Mouse (Mus musculus) limb, embryonic 13.5 days (tissue): ENCODE data around the gene Ift81. TPM values are rescaled to one million over a fixed set of nuclear protein-coding genes. Genes with fewer than 3 reads are reported as not detected.
"Not testable (repeated sequence)": the region's sequence is repeated elsewhere in the genome, so short reads cannot be mapped to it uniquely, and the experiment has no call there.

Source experiments
- ATAC-seq: fragments of 200-750 bp; cut with Nextera tagmentation; 2 replicates; pipeline ENCODE4 v1.8.0; 2017; ENCODE audit warnings: low read depth, moderate number of reproducible peaks, moderate TSS enrichment; ENCODE audit not compliant: low FRiP score
- H3K27ac ChIP-seq: fragments of 300-500 bp; sonication (generic); 2 replicates; pipeline ENCODE4 v1.5.1; 2015; ENCODE audit warnings: inconsistent platforms, mild to moderate bottlenecking, moderate library complexity
- H3K27me3 ChIP-seq: fragments of 300-500 bp; sonication (generic); 2 replicates; pipeline ENCODE4 v1.6.1; 2015; ENCODE audit warnings: mild to moderate bottlenecking, inconsistent platforms
- H3K36me3 ChIP-seq: fragments of 300-500 bp; sonication (generic); 2 replicates; pipeline ENCODE4 v1.6.1; 2015; ENCODE audit warnings: inconsistent platforms, mild to moderate bottlenecking, moderate library complexity
- H3K4me1 ChIP-seq: fragments of 300-500 bp; sonication (generic); 2 replicates; pipeline ENCODE4 v1.6.1; 2015; ENCODE audit warnings: inconsistent platforms
- H3K4me2 ChIP-seq: fragments of 300-500 bp; sonication (generic); replicated peaks from 2 replicates; pipeline ENCODE4 v1.6.1; 2015; ENCODE audit warnings: inconsistent platforms, mild to moderate bottlenecking, moderate library complexity
- H3K4me3 ChIP-seq: fragments of 300-500 bp; sonication (generic); 2 replicates; pipeline ENCODE4 v1.5.1; 2015; ENCODE audit warnings: moderate library complexity, mild to moderate bottlenecking, inconsistent platforms
- H3K9ac ChIP-seq: fragments of 300-500 bp; sonication (generic); 2 replicates; pipeline ENCODE4 v1.6.1; 2015; ENCODE audit warnings: mild to moderate bottlenecking, inconsistent platforms
- H3K9me3 ChIP-seq: fragments of 300-500 bp; sonication (generic); 2 replicates; pipeline ENCODE4 v1.6.1; 2016; ENCODE audit warnings: inconsistent platforms
- WGBS: fragments of 180-500 bp; shearing (Covaris S2); methylation state at CpG from one replicate; pipeline ENCODE4 v1.1.7; 2015; 5-methylcytosine and 5-hydroxymethylcytosine counted together
- polyA plus RNA-seq: library from polyadenylated mRNA; unstranded; fragments of >200 nt; fragmentation: Nextera tagmentation; extraction: Ambion mirVana; gene quantifications from 2 replicates; pipeline ENCODE4 v1.2.1, GENCODE M21; 2015

Gene Ift81
- polyA plus RNA-seq, result 48.7 and 50.7 TPM in 2 replicates

DNA sequence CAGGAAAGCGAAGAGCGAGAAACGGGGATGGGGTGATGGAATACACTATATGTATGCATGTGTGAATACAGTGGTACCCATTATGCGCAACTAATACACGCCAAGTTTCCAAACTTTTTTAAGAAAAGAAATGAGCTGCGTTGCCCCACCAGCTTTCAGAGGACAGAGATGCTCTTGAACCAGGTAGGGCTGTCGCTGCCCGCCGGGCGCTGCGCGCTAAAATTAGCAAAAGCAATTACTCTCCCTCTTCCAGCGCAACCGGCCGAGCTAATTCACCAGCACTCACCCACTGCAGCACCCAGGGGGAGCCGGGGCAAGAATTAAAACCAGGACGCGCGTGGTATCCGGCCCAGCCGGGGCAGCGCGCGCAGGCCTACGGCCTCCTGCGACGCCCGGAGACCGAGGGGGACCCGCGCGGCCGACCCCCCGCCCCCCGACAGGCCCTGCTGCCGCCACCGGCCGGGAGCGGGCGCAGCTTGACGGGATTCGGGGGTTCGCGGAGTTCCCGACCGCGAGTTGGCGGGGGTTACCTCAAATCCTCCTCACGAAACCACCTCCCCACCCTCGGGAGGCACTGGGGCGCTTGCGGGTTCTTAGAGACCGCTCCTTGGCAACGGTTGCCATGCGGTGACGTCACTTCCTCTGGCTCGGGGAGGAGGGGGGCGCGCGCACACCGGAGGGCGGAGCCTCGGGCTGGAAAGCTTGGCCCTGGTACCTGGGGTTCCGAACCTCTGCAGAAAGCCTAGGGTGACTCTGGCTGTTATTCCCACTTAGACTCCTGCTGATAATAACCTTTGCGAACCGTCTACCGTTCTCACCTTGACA lies at the start of gene Ift81:
Gene Ift81 (minus strand): TSS at position 611 of the 825 bp plus-strand sequence.
- ATAC-seq, result peak; percentile 93
- Histone ChIP-seq H3K27me3 (no peaks in the 10 kb centered on the region), H3K27ac (peak within 1 kb of the TSS; percentile 82), H3K4me1 (peaks cover 18% of the 10 kb centered on the region), H3K36me3 (peaks cover 9% of the 10 kb centered on the region; the same call in 1 of the 2 replicates), H3K4me2 (peak within 1 kb of the TSS; percentile 66), H3K9ac (peak within 1 kb of the TSS; percentile 80), H3K4me3 (peak within 1 kb of the TSS; percentile 64), H3K9me3 (no peaks in the 10 kb centered on the region)
- WGBS, result 2% methylated on average over 67 of the region's 67 CpGs

DNA sequence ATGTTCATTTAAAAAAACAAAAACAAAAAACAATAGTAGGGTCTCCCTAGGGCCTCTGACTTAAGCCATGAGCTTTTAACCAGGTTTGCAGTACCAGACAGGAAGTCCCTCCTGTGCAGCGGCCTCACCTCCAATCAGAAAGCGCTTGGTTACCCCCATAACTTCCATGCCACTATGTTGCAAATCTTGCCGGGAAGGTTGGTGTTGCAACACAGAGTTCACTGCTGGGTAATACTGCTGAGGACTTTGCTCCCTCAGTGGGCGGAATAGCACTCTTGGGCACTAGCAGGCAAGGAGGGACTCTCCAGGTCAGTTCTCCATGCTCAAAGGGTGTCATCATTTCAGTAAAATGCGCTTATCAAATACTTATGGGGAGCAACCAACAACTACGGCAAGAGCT lies 48.2 kb upstream of the Ift81 start:
- Histone ChIP-seq H3K9me3 (no peaks in the 10 kb centered on the region), H3K4me3 (no peak overlapping the region), H3K4me2 (no peak overlapping the region), H3K4me1 (no peaks in the 10 kb centered on the region), H3K27ac (no peak overlapping the region), H3K9ac (no peak overlapping the region), H3K36me3 (no peaks in the 10 kb centered on the region), H3K27me3 (no peaks in the 10 kb centered on the region)
- WGBS, result 91% methylated on average over 6 of the region's 6 CpGs
- ATAC-seq, result no peak

DNA sequence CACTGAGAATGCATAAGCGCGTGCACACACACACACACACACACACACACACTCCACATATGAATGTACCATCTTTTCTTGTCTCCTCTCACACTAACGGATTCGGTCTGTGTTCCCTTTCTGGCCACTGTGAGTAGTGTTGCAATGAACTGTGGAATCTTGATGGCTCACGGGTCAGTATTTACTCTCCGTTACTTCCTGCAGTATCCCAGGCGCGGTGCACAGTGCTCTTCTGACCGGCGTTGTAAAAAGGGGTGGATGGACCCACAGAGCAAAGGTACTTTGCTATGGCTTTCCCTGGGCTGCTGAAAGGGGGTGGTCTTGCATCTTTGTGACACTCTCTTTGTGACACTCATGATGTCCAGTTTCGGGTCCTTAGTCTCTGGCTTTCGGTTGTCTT lies 42.5 kb upstream of the Ift81 start:
- 82% methylated on average over 12 of the region's 12 CpGs for WGBS
- Histone ChIP-seq H3K4me2 (no peak overlapping the region), H3K27me3 (no peaks in the 10 kb centered on the region), H3K9ac (no peak overlapping the region), H3K36me3 (no peaks in the 10 kb centered on the region), H3K4me3 (no peak overlapping the region), H3K27ac (no peak overlapping the region), H3K4me1 (peaks cover 25% of the 10 kb centered on the region), H3K9me3 (no peaks in the 10 kb centered on the region)
- ATAC-seq, result no peak

DNA sequence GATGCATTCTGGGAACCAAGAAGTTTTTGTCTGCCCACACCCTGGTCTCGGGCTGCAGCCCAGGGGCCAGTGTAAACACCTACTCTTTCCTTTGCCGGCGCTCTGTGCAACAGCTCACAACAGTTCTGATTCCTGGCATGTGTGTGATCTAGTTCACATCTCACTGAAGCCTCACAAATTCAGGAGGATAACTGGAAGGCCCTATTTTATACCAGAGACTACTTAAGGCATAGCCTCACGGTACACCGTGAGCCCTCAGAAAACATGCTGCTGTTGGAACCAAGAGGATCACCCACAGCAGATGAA lies 39.9 kb upstream of the Ift81 start:
- Histone ChIP-seq H3K9me3 (no peaks in the 10 kb centered on the region), H3K27me3 (no peaks in the 10 kb centered on the region), H3K4me3 (no peak overlapping the region), H3K9ac (peak overlapping the region; percentile 56; the same call in 1 of the 2 replicates), H3K36me3 (no peaks in the 10 kb centered on the region), H3K27ac (peak overlapping the region; percentile 73), H3K4me2 (peak overlapping the region; percentile 23), H3K4me1 (peaks cover 25% of the 10 kb centered on the region)
- ATAC-seq, result peak; percentile 66; the same call in 1 of the 2 replicates
- WGBS, result 48% methylated on average over 5 of the region's 5 CpGs

DNA sequence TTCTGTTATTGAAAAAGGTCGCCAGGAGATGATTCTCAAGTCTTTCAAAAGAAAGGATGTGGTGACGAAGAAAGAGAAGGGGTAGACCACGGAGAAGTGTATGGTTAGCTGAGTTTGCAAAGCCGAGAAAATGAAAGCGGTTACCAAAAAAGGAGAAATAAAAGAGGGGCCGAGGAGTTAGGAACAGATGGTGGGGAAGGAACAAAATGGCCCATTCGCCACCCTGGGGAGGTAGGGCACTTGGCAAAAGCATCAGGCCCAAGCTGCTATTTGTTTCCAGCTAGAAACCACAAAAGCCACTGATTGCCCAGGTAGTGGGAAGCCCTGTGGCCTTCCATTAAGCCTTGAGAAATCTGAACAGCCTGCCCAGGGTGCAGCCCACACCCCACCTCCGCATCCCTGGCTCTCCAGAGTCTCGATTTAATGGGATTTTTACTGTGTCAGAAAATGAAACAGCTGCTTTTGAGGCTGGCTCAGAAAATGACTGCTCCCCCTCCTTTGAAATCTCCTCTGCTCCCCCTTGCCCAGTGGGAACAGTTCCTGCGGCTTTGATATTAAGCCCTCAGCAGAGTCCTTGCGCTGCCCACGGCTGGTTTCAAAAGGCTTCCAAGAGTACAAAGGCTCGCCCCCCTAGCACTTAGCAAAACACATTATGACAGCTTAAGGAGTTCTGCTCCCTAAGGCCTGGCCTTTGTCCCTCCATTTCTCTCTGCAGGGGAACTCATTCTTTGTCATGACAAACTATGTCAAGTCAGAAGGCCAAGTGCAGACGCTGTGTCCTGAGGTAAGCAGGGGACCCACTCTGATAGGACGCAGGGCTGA lies 39.3 kb upstream of the Ift81 start:
- ATAC-seq, result peak; percentile 72
- H3K27ac ChIP-seq, result peak overlapping the region; percentile 73
- 24% methylated on average over 15 of the region's 15 CpGs for WGBS
- no peaks in the 10 kb centered on the region for H3K27me3 ChIP-seq
- peaks cover 25% of the 10 kb centered on the region for H3K4me1 ChIP-seq
- no peaks in the 10 kb centered on the region for H3K36me3 ChIP-seq
- H3K9me3 ChIP-seq, result no peaks in the 10 kb centered on the region
- H3K4me2 ChIP-seq, result peak overlapping the region; percentile 23
- no peak overlapping the region for H3K4me3 ChIP-seq
- H3K9ac ChIP-seq, result peak overlapping the region; percentile 56; the same call in 1 of the 2 replicates

DNA sequence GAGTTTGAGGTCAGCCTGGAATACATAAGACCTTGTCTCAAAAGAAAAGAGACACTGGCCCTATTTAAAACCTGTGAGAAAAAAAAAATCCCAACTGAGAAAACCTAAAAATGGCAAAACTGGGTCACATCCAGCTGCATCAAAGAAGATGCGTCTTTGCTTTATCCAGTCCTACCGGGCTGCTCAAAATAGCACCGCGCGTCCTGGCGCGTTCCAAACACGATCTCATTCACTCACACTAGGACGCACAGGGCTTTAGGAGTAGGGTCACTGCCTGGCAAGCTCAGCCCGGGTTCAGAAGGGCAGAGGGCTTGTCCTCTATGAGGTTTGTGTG lies 38.8 kb upstream of the Ift81 start:
- 68% methylated on average over 10 of the region's 10 CpGs for WGBS
- Histone ChIP-seq H3K4me2 (peak overlapping the region; percentile 23), H3K4me3 (no peak overlapping the region), H3K27ac (peak overlapping the region; percentile 73; the same call in 1 of the 2 replicates), H3K4me1 (peaks cover 25% of the 10 kb centered on the region), H3K9ac (no peak overlapping the region), H3K27me3 (no peaks in the 10 kb centered on the region), H3K9me3 (no peaks in the 10 kb centered on the region), H3K36me3 (no peaks in the 10 kb centered on the region)
- no peak for ATAC-seq

DNA sequence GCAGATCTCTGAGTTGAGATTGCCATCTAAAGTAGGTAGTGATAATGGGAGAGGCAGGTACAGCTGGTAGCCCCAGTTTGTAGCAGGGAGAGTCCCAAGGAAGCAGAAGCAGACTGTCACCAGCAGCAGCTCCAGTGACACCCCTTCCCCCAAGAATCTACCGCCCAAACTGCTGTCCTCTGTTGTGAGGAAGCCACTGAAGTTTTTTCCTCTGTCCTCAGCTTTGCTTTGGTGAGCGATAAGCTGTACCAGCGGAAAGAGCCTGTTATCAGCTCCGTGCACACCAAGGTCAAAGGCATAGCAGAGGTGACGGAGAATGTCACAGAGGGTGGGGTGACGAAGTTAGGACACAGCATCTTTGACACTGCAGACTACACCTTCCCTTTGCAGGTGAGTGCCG lies 38.2 kb upstream of the Ift81 start:
- Histone ChIP-seq H3K4me3 (no peak overlapping the region), H3K36me3 (no peaks in the 10 kb centered on the region), H3K27me3 (no peaks in the 10 kb centered on the region), H3K9ac (no peak overlapping the region), H3K27ac (0 out of 2 replicates have a peak overlapping the region, but pooled peaks have one; percentile 73), H3K4me1 (peaks cover 25% of the 10 kb centered on the region), H3K9me3 (no peaks in the 10 kb centered on the region), H3K4me2 (no peak overlapping the region)
- WGBS, result 82% methylated on average over 7 of the region's 7 CpGs
- no peak for ATAC-seq

DNA sequence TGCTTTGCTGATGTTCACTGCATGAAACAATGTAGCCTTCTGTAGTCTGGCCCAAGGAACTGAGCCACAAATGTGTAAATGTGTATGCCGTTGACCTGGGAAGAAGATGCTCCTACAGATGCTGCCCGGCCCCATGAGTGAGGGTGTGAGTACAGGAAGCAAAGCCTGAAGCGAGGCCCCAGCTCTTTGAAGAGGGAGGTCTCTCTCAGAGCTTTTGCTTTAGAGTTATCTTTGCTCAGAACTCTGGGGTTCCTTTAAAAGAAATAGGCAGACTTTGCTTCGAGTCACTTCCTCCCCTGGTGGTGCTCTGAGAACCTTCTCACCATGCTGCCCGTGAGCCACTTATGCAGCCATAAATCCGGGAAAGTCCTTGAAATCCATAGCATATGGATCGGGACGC lies 35.8 kb upstream of the Ift81 start:
- Histone ChIP-seq H3K9me3 (no peaks in the 10 kb centered on the region), H3K4me3 (no peak overlapping the region), H3K4me2 (no peak overlapping the region), H3K27me3 (no peaks in the 10 kb centered on the region), H3K27ac (no peak overlapping the region), H3K36me3 (no peaks in the 10 kb centered on the region), H3K4me1 (peaks cover 25% of the 10 kb centered on the region), H3K9ac (no peak overlapping the region)
- no peak for ATAC-seq
- WGBS, result 76% methylated on average over 8 of the region's 8 CpGs

DNA sequence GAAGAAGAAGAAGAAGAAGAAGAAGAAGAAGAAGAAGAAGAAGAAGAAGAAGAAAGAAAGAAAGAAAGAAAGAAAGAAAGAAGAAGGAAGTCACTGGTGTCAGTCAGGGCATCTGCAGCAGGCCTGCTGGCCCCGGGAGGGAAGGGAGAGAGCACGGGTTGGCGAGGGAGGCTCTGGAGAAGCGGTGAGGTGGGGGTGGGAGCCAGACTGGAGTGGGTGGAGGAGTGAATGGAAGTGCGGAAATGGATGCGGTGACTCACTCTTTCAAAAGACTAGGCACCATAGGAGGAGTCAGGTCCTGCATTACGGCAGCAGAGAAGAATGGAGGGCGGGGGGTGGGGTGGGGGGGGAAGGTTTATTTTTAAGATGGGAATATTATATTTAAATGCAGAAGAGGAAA lies 34.9 kb upstream of the Ift81 start:
- H3K36me3 ChIP-seq, result no peaks in the 10 kb centered on the region
- H3K27ac ChIP-seq, result no peak overlapping the region
- WGBS, result 78% methylated on average over 8 of the region's 8 CpGs
- H3K27me3 ChIP-seq, result no peaks in the 10 kb centered on the region
- no peak overlapping the region for H3K4me3 ChIP-seq
- H3K9ac ChIP-seq, result no peak overlapping the region
- no peak for ATAC-seq
- no peak overlapping the region for H3K4me2 ChIP-seq
- H3K4me1 ChIP-seq, result peaks cover 21% of the 10 kb centered on the region
- no peaks in the 10 kb centered on the region for H3K9me3 ChIP-seq

DNA sequence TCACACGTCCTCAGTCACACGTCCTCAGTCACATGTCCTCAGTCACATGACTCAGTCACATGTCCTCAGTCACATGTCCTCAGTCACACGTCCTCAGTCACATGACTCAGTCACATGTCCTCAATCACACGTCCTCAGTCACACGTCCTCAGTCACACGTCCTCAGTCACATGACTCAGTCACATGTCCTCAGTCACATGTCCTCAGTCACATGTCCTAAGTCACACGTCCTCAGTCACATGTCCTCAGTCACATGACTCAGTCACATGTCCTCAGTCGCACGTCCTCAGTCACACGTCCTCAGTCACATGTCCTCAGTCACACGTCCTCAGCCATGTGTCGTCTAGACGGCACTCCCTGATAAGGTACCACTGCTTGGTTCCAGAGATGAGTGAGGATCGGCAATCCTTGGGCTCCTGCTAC lies 33.6 kb upstream of the Ift81 start:
- not testable (repeated sequence) for H3K4me3 ChIP-seq, H3K4me2 ChIP-seq, H3K9ac ChIP-seq, ATAC-seq, H3K9me3 ChIP-seq, H3K27me3 ChIP-seq, H3K36me3 ChIP-seq, H3K27ac ChIP-seq, H3K4me1 ChIP-seq
- 93% methylated on average over 14 of the region's 14 CpGs for WGBS

DNA sequence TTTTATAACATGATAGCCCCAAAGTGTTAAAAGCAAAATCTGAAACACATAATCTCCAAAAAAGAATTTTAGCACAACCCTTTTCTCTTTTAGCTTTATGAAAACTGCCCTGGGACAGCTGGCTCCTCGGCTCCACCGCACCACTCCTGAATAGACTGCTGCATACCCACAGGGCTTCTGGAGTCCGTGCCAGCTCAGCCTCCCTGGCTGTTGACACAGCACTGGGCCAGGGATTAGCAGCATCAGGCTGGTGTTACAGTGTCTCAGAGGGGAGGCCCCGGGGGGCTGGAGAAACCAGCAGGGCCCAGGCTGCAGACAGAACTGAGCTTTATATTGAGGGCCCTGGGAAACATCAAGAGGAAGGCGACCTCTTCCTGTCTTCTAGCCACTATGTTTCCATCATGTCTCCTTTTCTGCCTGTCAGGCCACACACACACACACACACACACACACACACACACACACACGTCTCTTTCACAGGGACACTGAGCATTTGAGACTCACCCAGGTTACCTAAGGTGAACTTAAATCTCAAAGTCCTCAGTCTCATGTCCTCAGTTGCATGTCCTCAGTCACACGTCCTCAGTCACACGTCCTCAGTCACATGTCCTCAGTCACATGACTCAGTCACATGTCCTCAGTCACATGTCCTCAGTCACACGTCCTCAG lies 33.1 kb upstream of the Ift81 start:
- no peak overlapping the region for H3K4me2 ChIP-seq
- H3K9me3 ChIP-seq, result no peaks in the 10 kb centered on the region
- no peak overlapping the region for H3K9ac ChIP-seq
- H3K4me3 ChIP-seq, result no peak overlapping the region
- no peaks in the 10 kb centered on the region for H3K27me3 ChIP-seq
- ATAC-seq, result peak; percentile 51; the same call in 1 of the 2 replicates
- H3K4me1 ChIP-seq, result 0 out of 2 replicates have a peak, but pooled peaks cover 2% of the 10 kb centered on the region
- 67% methylated on average over 9 of the region's 9 CpGs for WGBS
- H3K27ac ChIP-seq, result peak overlapping the region; percentile 8; the same call in 1 of the 2 replicates
- H3K36me3 ChIP-seq, result no peaks in the 10 kb centered on the region

DNA sequence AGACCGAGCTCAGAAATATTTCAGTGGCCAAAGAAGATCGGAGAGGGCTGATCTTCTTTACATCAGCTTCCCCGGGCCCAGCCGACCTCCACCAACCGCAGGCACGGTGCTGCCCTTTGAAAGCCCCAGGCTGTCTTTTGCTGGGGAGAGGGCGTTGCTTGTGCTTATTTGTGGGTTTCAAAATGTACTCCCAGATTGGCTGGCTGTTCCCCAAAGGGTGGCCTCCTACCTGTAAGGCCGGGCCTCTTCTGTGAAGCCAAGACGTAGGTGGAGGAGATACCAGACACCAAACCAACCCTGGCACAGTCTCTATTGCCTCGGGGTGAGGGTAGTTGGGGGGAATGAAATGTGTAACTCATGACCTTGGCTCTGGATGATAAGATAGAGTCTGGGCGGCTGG lies 31.7 kb upstream of the Ift81 start:
- Histone ChIP-seq H3K4me3 (no peak overlapping the region), H3K4me2 (no peak overlapping the region), H3K36me3 (no peaks in the 10 kb centered on the region), H3K4me1 (no peaks in the 10 kb centered on the region), H3K27ac (no peak overlapping the region), H3K27me3 (no peaks in the 10 kb centered on the region), H3K9ac (no peak overlapping the region), H3K9me3 (no peaks in the 10 kb centered on the region)
- no peak for ATAC-seq
- 85% methylated on average over 11 of the region's 11 CpGs for WGBS
